Mouse (Mus musculus) forebrain, embryonic 11.5 days (tissue): ENCODE data around the gene Gpr107. TPM values are rescaled to one million over a fixed set of nuclear protein-coding genes. Genes with fewer than 3 reads are reported as not detected.

Experiments
- ATAC-seq: fragments of 200-750 bp; cut with Nextera tagmentation; replicated peaks from 2 replicates; pipeline ENCODE4 v1.8.0; 2017; ENCODE audit warnings: moderate TSS enrichment; ENCODE audit not compliant: low FRiP score
- DNase-seq: peaks from one replicate; pipeline ENCODE4 v3.0.0-alpha.2; 2017; ENCODE audit warnings: low spot score
- H3K27ac ChIP-seq: fragments of 300-500 bp; sonication (generic); 2 replicates; pipeline ENCODE4 v1.5.1; 2014; ENCODE audit warnings: low read depth, low read length
- H3K27me3 ChIP-seq: fragments of 300-500 bp; sonication (generic); 2 replicates; pipeline ENCODE4 v1.6.1; 2014; ENCODE audit warnings: mild to moderate bottlenecking, low read length, mixed read lengths; ENCODE audit not compliant: control insufficient read depth, insufficient read depth
- H3K36me3 ChIP-seq: fragments of 300-500 bp; sonication (generic); 2 replicates; pipeline ENCODE4 v1.6.1; 2014; ENCODE audit warnings: mild to moderate bottlenecking, low read length, moderate library complexity, mixed read lengths; ENCODE audit not compliant: control insufficient read depth, insufficient read depth
- H3K4me1 ChIP-seq: fragments of 300-500 bp; sonication (generic); replicated peaks from 2 replicates; pipeline ENCODE4 v1.6.1; 2014; ENCODE audit warnings: low read length, mixed read lengths; ENCODE audit not compliant: control insufficient read depth, insufficient read depth
- H3K4me2 ChIP-seq: fragments of 300-500 bp; sonication (generic); 2 replicates; pipeline ENCODE4 v1.6.1; 2014; ENCODE audit warnings: low read depth, mild to moderate bottlenecking, low read length, moderate library complexity, mixed read lengths; ENCODE audit not compliant: severe bottlenecking
- H3K4me3 ChIP-seq: fragments of 300-500 bp; sonication (generic); 2 replicates; pipeline ENCODE4 v1.5.1; 2014; ENCODE audit warnings: low read depth, low read length
- H3K9ac ChIP-seq: fragments of 300-500 bp; sonication (generic); 2 replicates; pipeline ENCODE4 v1.6.1; 2014; ENCODE audit warnings: low read length
- H3K9me3 ChIP-seq: fragments of 300-500 bp; sonication (generic); 2 replicates; pipeline ENCODE4 v1.6.1; 2016; ENCODE audit warnings: low read length, mixed read lengths; ENCODE audit not compliant: control insufficient read depth
- WGBS: fragments of 180-500 bp; shearing (Covaris S2); extraction: QIAGEN DNeasy Blood & Tissue Kit; methylation state at CpG from one replicate; pipeline ENCODE4 v1.1.7; 2014; 5-methylcytosine and 5-hydroxymethylcytosine counted together
- polyA plus RNA-seq: library from polyadenylated mRNA; unstranded; fragments of >200 nt; fragmentation: Nextera tagmentation; extraction: Ambion mirVana; gene quantifications from 2 replicates; pipeline ENCODE4 v1.2.1, GENCODE M21; 2014

The Gpr107 gene
- polyA plus RNA-seq, 1 experiment from 2014 or later, result 30.7 TPM

DNA sequence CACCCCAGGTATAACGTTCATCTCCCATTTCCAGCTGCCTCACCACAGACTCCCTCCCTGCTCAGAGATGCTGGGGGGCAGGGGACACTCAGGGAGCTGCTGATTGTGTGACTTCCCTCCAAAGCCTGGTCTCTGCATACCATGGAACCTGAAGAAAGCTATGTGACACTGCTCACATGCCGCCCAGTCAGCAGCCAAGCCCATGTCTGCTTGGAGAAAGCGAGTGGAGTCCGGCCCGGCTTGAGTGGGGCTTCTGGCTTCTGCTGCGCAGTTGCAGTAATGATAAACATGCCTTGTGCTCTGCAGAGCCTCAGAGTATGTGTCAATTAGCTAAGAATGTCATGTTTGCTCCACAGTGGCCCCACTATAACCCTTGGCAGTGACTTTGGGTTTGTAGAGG, 67.4 kb downstream of the Gpr107 start:
- ATAC-seq, result no peak
- WGBS, result 87% methylated on average over 6 of the region's 6 CpGs
- H3K4me2 ChIP-seq, result no peak overlapping the region

DNA sequence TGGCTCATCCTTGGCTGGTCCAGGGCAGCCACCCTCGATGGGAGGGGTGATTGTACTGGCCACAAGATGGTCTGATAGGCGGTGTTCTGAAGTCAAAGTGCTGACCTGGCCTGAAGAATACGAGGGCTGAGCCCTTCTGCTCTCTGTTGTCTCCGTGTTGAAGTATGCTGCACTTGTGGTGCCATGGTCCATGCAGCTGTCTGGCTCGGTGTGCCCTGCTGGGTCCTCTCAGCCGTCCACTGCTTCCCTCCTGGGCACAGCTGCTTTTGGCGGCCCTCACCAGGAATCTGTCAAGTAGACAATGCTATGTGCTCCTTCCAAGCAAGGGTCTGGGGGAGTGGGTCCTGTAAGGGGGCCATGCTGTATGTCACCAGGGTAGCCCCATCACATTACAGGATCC, 68.7 kb downstream of the Gpr107 start:
- no peaks in the 10 kb centered on the region for H3K4me1 ChIP-seq
- no peak overlapping the region for H3K27ac ChIP-seq
- no peaks in the 10 kb centered on the region for H3K27me3 ChIP-seq
- DNase-seq (no peak), ATAC-seq (no peak)
- no peak overlapping the region for H3K4me3 ChIP-seq
- H3K9ac ChIP-seq, result no peak overlapping the region
- H3K36me3 ChIP-seq, result no peaks in the 10 kb centered on the region
- 76% methylated on average over 7 of the region's 7 CpGs for WGBS
- no peaks in the 10 kb centered on the region for H3K9me3 ChIP-seq
- no peak overlapping the region for H3K4me2 ChIP-seq

More for the DNA sequence above, 67.4 kb downstream of the Gpr107 start:
- Histone ChIP-seq H3K36me3 (peaks cover 5% of the 10 kb centered on the region; the same call in 1 of the 2 replicates), H3K9me3 (no peaks in the 10 kb centered on the region), H3K27ac (no peak overlapping the region), H3K27me3 (no peaks in the 10 kb centered on the region), H3K4me1 (no peaks in the 10 kb centered on the region), H3K9ac (no peak overlapping the region), H3K4me3 (no peak overlapping the region)
- no peak for DNase-seq

- Histone ChIP-seq H3K36me3 (no peaks in the 10 kb centered on the region), H3K9me3 (peaks cover 4% of the 10 kb centered on the region), H3K4me2 (no peak overlapping the region), H3K27me3 (no peaks in the 10 kb centered on the region), H3K27ac (no peak overlapping the region), H3K9ac (no peak overlapping the region), H3K4me3 (no peak overlapping the region), H3K4me1 (no peaks in the 10 kb centered on the region)
- no peak for ATAC-seq
- no peak for DNase-seq
- 82% methylated on average over 5 of the region's 5 CpGs for WGBS
These were observed 69.5 kb downstream of the Gpr107 start for GRCm38 (mm10) chr2:31221582-31221981.

DNA sequence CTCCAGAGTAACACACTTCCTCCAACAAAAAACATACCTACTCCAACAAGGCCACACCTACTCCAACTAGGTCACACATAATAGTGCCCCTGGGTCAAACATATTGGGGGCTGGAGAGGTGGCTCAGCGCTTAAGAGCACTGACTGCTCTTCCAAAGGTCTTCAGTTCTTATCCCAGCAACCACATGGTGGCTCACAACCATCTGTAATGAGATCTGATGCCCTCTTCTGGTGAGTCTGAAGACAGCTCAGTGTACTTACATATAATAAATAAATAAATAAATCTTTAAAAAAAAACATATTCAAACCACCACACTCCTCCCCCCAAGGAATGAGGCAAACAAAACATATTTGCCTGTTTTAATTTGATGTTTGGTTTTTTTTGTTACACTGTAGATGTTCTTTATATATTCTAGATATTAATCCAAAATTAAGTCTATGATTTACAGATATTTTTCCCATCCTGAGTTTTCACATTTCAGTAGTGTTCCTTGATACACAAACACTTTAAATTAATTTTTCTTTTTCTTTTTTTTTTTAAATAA, 76.7 kb downstream of the Gpr107 start:
- Histone ChIP-seq H3K36me3 (no peaks in the 10 kb centered on the region), H3K4me2 (no peak overlapping the region), H3K9ac (no peak overlapping the region), H3K27me3 (no peaks in the 10 kb centered on the region), H3K9me3 (peaks cover 4% of the 10 kb centered on the region), H3K4me1 (no peaks in the 10 kb centered on the region), H3K27ac (no peak overlapping the region), H3K4me3 (no peak overlapping the region)
- DNase-seq (no peak), ATAC-seq (no peak)
- 48% methylated on average over 1 of the region's 1 CpGs for WGBS

GRCm38 (mm10) chr2:31239203-31239696, 87.1 kb downstream of the Gpr107 start:
- Histone ChIP-seq H3K4me1 (no peaks in the 10 kb centered on the region; the same call in 1 of the 2 replicates), H3K36me3 (no peaks in the 10 kb centered on the region), H3K27me3 (peaks cover 2% of the 10 kb centered on the region; the same call in 1 of the 2 replicates), H3K4me3 (peak overlapping the region; percentile 12; the same call in 1 of the 2 replicates), H3K27ac (no peak overlapping the region), H3K9ac (no peak overlapping the region; the same call in 1 of the 2 replicates), H3K4me2 (peak overlapping the region; percentile 33; the same call in 1 of the 2 replicates), H3K9me3 (no peaks in the 10 kb centered on the region)
- no peak for ATAC-seq
- 40% methylated on average over 23 of the region's 23 CpGs for WGBS
- peak; percentile 66 for DNase-seq

DNA sequence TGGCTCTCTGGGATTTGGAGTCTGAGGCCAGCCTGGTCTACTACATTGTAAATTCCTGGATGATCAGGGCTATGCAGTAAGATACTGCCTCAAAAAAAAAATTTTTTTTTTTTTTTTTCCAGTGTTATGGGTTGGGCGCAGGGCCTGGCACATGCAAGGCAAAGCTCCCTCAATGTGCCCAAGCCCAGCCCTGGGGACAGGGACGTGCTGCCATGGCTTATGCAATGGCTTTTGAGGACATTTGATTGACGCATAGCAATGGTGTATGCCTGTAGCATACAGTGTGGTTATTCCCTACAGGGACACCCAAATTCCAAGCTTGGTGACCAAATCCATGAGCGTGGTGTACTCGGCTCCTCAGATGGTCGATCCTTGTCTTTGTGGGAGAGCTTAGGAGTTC, 87.7 kb downstream of the Gpr107 start:
- H3K4me1 ChIP-seq, result peaks cover 3% of the 10 kb centered on the region
- no peak for DNase-seq
- peak overlapping the region; percentile 33; the same call in 1 of the 2 replicates for H3K4me2 ChIP-seq
- no peak overlapping the region for H3K27ac ChIP-seq
- WGBS, result 92% methylated on average over 6 of the region's 6 CpGs
- no peak for ATAC-seq
- H3K36me3 ChIP-seq, result no peaks in the 10 kb centered on the region
- no peaks in the 10 kb centered on the region for H3K9me3 ChIP-seq
- no peak overlapping the region for H3K4me3 ChIP-seq
- H3K9ac ChIP-seq, result no peak overlapping the region; the same call in 1 of the 2 replicates
- H3K27me3 ChIP-seq, result peaks cover 4% of the 10 kb centered on the region

DNA sequence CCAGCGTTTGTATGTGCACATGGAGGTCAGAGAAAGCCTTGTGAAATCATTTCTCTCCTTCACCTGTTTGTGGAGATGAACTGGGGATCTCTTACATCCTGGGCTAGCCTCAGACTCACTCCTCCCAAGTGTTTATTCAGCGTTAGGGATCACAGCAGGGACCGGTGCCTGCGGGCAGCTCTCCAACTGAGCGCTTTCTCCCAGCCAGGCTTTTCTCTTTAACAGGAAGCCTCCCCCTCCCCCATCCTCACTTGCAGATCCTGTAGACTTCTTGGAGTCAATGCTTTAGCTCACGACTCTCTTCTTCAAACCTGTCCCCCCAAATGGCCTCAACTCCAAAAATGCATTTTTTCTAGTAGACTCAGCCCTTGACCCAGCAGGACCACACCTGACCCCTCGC, 89.5 kb downstream of the Gpr107 start:
- no peak overlapping the region for H3K4me3 ChIP-seq
- peaks cover 6% of the 10 kb centered on the region for H3K27me3 ChIP-seq
- 10% methylated on average over 7 of the region's 7 CpGs for WGBS
- H3K27ac ChIP-seq, result no peak overlapping the region
- H3K36me3 ChIP-seq, result no peaks in the 10 kb centered on the region
- no peak overlapping the region for H3K9ac ChIP-seq
- H3K9me3 ChIP-seq, result no peaks in the 10 kb centered on the region
- DNase-seq, result no peak
- peaks cover 5% of the 10 kb centered on the region for H3K4me1 ChIP-seq
- H3K4me2 ChIP-seq, result no peak overlapping the region
- no peak for ATAC-seq

DNA sequence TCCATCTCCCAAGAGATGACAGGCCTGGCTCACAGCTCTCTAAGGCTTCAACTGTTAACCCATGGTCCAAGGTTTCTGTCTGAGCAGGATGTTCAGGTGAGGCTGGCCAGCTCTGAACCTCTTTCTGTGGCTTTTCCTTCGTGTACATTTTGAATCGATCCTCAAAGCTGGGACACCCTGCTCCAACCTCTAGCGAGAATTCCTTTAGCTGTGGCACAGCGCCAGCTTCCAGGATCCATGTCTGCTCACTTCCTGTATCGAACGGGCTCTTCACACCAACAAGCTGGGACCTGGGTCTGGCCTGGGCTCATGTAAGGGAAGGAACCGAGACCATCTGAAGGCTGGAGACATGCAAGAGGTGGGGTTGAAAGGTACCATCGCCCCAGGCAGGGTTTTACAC, 92.1 kb downstream of the Gpr107 start:
- Histone ChIP-seq H3K9me3 (no peaks in the 10 kb centered on the region), H3K4me1 (peaks cover 11% of the 10 kb centered on the region), H3K36me3 (no peaks in the 10 kb centered on the region), H3K27me3 (peaks cover 6% of the 10 kb centered on the region), H3K27ac (no peak overlapping the region), H3K4me2 (no peak overlapping the region), H3K9ac (no peak overlapping the region), H3K4me3 (no peak overlapping the region)
- 85% methylated on average over 8 of the region's 8 CpGs for WGBS
- ATAC-seq (no peak), DNase-seq (no peak)

GRCm38 (mm10) chr2:31245051-31245450, 92.9 kb downstream of the Gpr107 start:
- peak overlapping the region; percentile 97 for H3K9ac ChIP-seq
- H3K27ac ChIP-seq, result 0 out of 2 replicates have a peak overlapping the region, but pooled peaks have one; percentile 60
- H3K4me3 ChIP-seq, result peak overlapping the region; percentile 85
- no peaks in the 10 kb centered on the region for H3K9me3 ChIP-seq
- H3K36me3 ChIP-seq, result no peaks in the 10 kb centered on the region
- no peak for ATAC-seq
- H3K27me3 ChIP-seq, result peaks cover 6% of the 10 kb centered on the region
- no peak for DNase-seq
- H3K4me2 ChIP-seq, result peak overlapping the region; percentile 87
- H3K4me1 ChIP-seq, result peaks cover 11% of the 10 kb centered on the region
- 15% methylated on average over 5 of the region's 5 CpGs for WGBS
